Mouse (Mus musculus) T-cell, adult 2 months (primary cell): ENCODE results near the gene Kcna6.
A peak's percentile ranks its signal among the peaks of the same experiment; 100 is the strongest.

Experiments
- DNase-seq: peaks from one replicate; pipeline ENCODE4 v3.0.0; 2022; ENCODE audit warnings: low spot score

Gene Kcna6

GRCm38 (mm10) chr6:126740211-126741142, at the start of gene Kcna6:
Kcna6 (minus strand) TSS chr6:126740674.
- no peak for DNase-seq

GRCm38 (mm10) chr6:126788863-126789262, 48.4 kb upstream of the Kcna6 start:
- DNase-seq = no peak

GRCm38 (mm10) chr6:126784206-126784605, 43.7 kb upstream of the Kcna6 start:
- no peak for DNase-seq

GRCm38 (mm10) chr6:126783651-126784066, 43.2 kb upstream of the Kcna6 start:
- no peak for DNase-seq

- no peak for DNase-seq
Measured at GRCm38 (mm10) chr6:126783056-126783455, 42.6 kb upstream of the Kcna6 start.

GRCm38 (mm10) chr6:126777889-126778288, 37.4 kb upstream of the Kcna6 start:
- DNase-seq = no peak

- DNase-seq = no peak
Measured at GRCm38 (mm10) chr6:126773873-126774272, 33.4 kb upstream of the Kcna6 start.

- no peak for DNase-seq
Measured at GRCm38 (mm10) chr6:126772326-126772725, 31.9 kb upstream of the Kcna6 start.

GRCm38 (mm10) chr6:126770146-126770731, 29.8 kb upstream of the Kcna6 start:
- DNase-seq = no peak

GRCm38 (mm10) chr6:126768957-126769665, 28.6 kb upstream of the Kcna6 start:
- DNase-seq = peak; percentile 65

GRCm38 (mm10) chr6:126767610-126768532, 27.4 kb upstream of the Kcna6 start:
- no peak for DNase-seq

- no peak for DNase-seq
Measured at GRCm38 (mm10) chr6:126766552-126766951, 26.1 kb upstream of the Kcna6 start.

- no peak for DNase-seq
Measured at GRCm38 (mm10) chr6:126764563-126765091, 24.2 kb upstream of the Kcna6 start.

GRCm38 (mm10) chr6:126761362-126761761, 20.9 kb upstream of the Kcna6 start:
- DNase-seq = no peak

- no peak for DNase-seq
Measured at GRCm38 (mm10) chr6:126755729-126756411, 15.4 kb upstream of the Kcna6 start.

GRCm38 (mm10) chr6:126752520-126752919, 12.0 kb upstream of the Kcna6 start:
- DNase-seq = no peak

GRCm38 (mm10) chr6:126745888-126746287, 5.4 kb upstream of the Kcna6 start:
- no peak for DNase-seq

- no peak for DNase-seq
Measured at GRCm38 (mm10) chr6:126742610-126743009, 2.1 kb upstream of the Kcna6 start.

- peak; percentile 4 for DNase-seq
Measured at GRCm38 (mm10) chr6:126739326-126740210, 906 bp downstream of the Kcna6 start.

GRCm38 (mm10) chr6:126736996-126737395, 3.5 kb downstream of the Kcna6 start:
- no peak for DNase-seq
